Mouse (Mus musculus) CH12.LX (cell line): ENCODE data around the gene Dhrs1.

Experiments used
- BHLHE40 ChIP-seq: IDR thresholded peaks from 2 replicates; pipeline ENCODE4 v1.6.1; 2011; ENCODE audit warnings: mild to moderate bottlenecking, low read depth, low read length, improper control_type of control experiment
- CTCF ChIP-seq, 2 experiments: IDR thresholded peaks in 1 of 2; conservative IDR thresholded peaks in 1 of 2; 2 replicates each; pipeline ENCODE4 v1.5.1; 2011 to 2012; ENCODE audit warnings: low read depth in 2 of 2, low read length in 2 of 2, improper control_type of control experiment in 1 of 2, inconsistent platforms in 1 of 2, mild to moderate bottlenecking in 1 of 2, moderate library complexity in 1 of 2
- EP300 ChIP-seq: IDR thresholded peaks from 2 replicates; pipeline ENCODE4 v1.6.1; 2011; ENCODE audit warnings: low read length, improper control_type of control experiment
- ETS1 ChIP-seq: conservative IDR thresholded peaks from 2 replicates; pipeline ENCODE4 v1.6.1; 2012; ENCODE audit warnings: low read depth, mild to moderate bottlenecking, inconsistent platforms, low read length, improper control_type of control experiment, moderate library complexity
- IRF4 ChIP-seq: IDR thresholded peaks from 2 replicates; pipeline ENCODE4 v1.6.1; 2014; ENCODE audit warnings: low read depth, mild to moderate bottlenecking, inconsistent platforms, low read length, improper control_type of control experiment
- MXI1 ChIP-seq: IDR thresholded peaks from 2 replicates; pipeline ENCODE4 v1.6.1; 2011; ENCODE audit warnings: mild to moderate bottlenecking, low read depth, low read length, improper control_type of control experiment
- POLR2A ChIP-seq: IDR thresholded peaks from 2 replicates; pipeline ENCODE4 v1.6.1; 2011; ENCODE audit warnings: low read depth, mild to moderate bottlenecking, improper control_type of control experiment, low read length
- TBP ChIP-seq: conservative IDR thresholded peaks from 2 replicates; pipeline ENCODE4 v1.6.1; 2011; ENCODE audit warnings: low read depth, low read length, improper control_type of control experiment
- TCF12 ChIP-seq: IDR thresholded peaks from 2 replicates; pipeline ENCODE4 v1.6.1; 2014; ENCODE audit warnings: low read depth, mild to moderate bottlenecking, inconsistent platforms, low read length, improper control_type of control experiment
- ZC3H11A ChIP-seq: IDR thresholded peaks from 2 replicates; pipeline ENCODE4 v1.6.1; 2012; ENCODE audit warnings: low read depth, mild to moderate bottlenecking, inconsistent platforms, low read length, improper control_type of control experiment

DNA sequence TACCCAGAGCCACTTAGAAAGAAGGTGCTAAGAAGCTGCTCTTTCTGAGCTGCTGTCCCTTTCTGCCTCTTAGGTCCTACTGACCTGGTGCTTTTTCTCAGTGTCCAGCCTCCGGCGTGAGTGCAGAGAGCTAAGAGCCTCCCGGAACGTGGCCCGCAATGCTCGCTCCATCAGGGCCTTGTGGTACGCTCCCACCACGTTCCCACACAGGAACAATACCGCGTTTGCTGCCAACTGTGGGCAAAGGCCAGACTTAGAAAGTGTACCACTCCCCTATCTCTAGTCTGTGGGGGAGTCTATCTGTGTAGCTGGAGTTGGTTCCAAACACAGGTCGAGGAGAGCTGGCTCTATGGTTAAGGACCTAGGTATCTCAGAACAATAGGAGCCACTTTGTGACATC, 35.2 kb upstream of the Dhrs1 start:
- TF ChIP-seq EP300 (no peak), POLR2A (no peak), ETS1 (no peak), MXI1 (no peak), CTCF (conservative IDR thresholded peaks at IDR 0.05 in 1 of 2, IDR thresholded peaks at IDR 0.05 in 1 of 2; ENCODE audit: low read depth in 2 of 2, low read length in 2 of 2) (no peak), IRF4 (no peak), ZC3H11A (no peak), TBP (no peak), BHLHE40 (no peak), TCF12 (no peak)
